Mouse (Mus musculus): ENCODE results near the gene Strip1.

Gene Strip1

DNA sequence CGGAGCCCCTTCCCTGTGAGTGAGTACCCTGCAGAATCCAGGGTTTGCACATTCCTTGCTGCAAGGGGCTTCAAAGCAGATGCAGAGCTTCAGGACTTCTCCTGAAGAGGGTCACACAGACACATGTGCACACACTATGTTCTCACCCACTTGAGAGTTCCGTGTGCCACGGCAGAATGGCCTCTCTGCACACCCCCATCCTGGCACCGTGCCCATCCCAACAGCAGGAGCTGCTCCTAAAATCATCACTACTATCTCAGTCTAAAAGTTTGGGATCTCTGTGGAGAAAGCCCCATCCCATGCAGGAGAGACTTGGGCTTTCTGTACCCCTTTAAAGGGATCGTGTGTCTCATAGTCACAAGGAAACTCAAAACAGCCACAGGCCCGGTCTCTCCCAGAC lies 45.0 kb downstream of the Strip1 start:
- DNase-seq: no peak

DNA sequence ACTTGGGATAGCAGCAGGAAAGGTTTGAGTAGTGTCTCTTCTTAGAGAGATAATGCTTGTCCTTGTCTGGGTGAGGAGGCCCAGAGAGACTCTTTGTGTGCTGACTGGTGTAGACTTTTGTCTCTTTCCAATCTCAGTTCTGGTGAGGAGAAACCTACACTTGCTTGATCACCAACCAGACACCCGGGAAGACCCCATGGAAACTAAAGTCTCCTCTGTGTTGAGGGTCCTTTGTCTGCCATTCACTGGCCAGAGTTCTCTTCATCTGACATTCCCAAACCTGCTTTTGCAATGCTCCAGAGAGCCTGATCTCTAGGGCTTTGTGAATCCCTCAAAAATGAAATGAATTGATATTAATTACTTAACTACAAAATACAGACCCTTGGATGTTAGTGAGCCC lies 47.6 kb downstream of the Strip1 start:
- DNase-seq: no peak

DNA sequence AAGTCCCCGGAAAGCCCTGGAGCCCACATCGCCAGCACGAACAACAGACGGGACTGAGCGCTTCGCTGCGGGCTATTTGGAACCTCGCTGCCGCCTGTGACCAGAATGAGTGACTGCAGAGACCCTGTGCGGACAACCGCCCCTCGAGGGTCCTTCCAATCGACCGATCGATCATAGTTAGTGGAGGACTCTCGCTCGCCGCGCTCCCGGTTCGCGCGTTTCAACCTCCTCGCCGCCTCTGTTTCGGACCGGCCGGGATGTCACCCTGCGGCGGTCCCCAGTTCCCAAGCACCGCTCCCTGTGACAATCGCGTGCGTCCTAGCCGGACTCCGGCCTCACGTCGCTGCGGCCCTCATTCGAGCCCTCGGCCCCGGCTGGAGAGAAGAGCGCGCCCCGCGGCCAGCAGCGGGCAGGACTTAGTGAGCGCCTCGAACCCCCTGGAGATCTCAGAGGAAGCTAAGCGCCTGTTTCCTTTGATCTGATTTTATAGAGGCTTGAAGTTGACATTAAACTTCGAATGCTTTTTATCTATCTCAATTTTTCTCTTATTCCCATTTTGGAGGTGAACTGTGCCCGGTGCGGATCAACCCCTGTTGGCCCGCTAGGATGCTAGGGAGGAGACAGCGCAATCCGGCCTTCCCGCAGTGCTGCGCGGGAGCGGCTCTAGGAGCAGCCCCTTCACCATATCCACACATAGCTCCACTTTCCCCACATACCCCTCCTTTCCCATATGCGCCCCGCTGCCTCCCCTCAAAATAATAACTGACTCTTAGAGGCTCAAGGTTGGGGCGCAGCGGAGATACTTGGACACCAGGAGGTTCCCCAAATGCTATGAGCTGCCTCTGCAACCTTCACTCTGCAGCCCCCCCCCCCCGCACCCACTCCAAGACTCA lies 48.4 kb downstream of the Strip1 start:
- no peak for DNase-seq

DNA sequence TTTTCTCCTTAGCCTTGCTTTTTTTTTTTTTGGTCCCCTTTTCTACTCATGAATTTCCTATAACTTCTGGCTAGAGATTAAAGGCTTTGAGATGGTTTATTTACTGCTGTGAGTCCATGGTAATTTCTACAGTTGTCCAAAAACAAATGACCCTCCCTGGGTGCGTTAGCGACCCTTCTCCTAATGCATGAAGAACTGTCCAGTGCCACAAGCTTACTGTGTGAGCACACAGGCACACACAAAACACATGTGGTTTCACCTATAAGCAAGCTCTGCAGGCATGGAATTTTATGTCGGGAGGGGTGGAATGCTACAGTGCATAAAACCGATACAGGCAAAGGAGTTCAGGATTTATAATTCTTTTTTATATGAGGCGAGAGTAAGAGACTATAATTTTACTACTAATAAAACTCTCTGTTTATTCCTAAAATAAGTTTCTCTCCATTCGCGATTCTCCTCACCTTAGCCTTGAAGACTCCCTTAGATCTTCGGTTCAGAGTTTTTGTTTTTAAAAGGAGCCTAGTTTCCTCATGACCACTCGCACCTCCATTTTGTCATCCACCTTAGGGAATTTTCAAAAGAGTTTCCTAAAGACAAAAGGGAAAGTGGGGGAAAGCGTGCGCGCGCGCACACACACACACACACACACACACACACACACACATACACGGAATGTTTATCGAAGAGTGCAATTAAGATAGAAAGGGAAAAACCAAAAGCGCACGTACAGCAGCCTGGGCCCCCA lies 49.2 kb downstream of the Strip1 start:
- DNase-seq: no peak

DNA sequence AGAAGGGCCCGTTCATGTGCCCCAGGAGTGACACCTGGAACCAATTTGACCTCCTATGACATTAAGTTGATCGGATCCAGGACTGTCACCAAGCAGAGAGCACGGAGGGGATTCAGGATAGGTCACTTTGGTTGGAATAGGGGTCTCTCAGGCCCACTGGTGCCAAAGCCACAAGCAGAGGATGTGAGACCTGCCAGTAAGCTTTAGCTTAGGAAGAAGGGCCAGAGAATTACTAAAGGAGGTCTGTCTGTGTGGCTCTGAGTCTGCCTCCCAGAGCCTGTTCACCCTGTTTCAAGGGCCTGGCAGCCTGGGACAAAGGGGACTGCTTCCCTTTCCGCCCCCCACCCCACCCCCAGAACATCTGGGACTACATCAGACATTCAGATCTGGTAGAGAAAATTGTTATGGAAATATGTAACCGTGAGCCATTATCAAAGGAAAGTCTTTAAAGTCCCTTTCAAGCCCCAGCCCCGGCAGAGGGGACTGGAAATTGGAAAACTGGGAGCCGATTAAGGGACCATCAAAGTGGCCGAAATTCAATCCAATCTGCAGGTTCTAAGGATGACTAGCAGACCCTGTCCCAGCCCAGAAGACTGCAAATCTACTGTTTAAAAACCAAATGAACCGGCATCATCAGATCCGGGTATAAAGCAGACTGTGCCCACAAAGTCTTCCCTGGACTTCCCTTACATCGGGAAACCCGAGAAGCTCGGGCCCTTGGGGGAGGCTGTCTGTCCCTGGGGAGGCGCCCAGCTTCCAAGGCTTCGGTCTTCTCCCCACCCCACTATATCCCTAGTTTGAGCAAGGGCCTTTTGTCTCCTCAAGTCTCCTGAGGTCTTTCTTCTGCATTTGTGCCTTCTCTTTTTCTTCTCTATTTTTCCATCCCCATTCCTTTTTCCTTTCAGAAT lies 50.1 kb downstream of the Strip1 start:
- no peak for DNase-seq

DNA sequence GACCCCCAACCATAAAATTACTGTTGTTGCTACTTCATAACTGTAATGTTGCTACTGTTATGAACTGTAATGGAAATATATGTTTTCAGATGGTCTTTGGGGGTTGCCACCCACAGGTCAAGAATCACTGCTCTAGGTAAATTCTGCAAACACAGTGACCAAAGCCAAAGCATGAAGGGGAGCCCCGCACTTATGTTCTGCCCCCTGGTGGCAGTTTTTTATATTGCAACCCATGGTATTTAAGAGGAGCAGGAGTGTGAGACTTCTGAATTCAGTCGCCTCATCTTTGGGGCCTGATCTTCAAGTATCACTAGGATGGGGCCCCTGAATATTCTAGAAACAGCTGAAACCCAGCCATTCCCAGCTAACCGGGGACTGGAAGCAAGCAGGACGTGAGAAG lies 52.0 kb downstream of the Strip1 start:
- DNase-seq: peak; percentile 73

DNA sequence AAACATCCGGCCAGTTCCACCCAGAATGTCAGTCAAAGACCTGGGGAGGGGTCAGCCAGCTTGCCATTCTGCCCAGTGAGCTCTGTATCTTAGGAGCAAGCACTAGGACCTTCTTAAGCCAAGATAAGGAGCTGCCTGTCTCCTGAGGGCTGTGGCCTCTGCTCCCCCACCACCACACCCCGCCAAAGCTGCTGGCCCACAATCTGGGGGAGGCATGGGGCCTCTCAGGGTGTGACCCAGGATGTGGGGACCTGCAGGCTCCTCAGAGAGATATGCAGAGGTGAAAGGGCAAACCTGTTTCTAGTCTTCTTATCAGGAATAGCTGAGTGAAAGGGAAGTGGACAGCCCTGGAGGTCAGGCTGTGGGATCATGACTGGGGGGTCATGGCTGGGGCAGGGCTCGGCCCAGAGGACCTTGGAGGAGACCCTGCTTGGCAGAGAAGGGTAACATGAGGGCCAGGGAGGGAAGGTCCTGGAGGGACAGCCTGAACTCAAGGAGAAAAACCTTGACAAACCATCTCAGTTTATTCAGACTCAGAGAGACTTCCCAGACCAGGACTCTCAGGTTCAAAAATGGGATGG lies 53.6 kb downstream of the Strip1 start:
- DNase-seq: no peak

DNA sequence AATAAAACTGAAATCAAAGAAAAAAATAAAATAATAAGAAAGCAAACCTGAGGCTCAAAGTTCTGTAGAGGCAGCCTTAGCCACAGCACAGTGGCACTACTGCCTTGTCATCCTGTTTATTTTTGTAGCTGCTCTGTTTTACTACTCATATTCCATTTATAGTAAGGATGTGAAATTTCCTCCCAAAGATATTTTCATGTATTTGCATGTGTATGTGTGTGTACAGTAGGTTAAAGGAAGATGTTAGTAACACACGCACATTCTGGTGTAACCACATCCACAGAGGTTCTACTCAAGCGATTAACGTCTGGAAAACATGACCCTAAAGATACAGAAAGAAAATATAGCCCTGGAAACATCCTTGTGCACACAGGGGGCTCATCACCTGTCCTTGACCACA lies 54.7 kb downstream of the Strip1 start:
- no peak for DNase-seq

DNA sequence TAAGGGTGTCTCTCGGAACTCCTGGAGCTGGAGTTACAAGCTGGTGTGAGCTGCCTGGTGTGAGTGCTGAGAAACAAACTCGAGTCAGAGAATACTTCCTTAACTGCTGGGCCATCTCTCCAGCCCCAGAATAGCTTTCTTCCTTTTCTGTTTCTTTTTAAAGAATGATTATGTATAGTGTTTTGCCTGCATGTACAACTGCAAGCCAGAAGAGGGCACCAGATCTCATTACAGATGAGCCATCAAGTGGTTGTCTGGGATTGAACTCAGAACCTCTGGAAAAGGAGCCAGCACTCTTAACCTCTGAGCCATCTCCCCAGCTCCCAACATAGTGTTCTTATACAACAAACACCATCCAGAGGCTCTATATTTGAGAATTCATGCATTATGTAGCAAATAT lies 60.3 kb downstream of the Strip1 start:
- DNase-seq: no peak

DNA sequence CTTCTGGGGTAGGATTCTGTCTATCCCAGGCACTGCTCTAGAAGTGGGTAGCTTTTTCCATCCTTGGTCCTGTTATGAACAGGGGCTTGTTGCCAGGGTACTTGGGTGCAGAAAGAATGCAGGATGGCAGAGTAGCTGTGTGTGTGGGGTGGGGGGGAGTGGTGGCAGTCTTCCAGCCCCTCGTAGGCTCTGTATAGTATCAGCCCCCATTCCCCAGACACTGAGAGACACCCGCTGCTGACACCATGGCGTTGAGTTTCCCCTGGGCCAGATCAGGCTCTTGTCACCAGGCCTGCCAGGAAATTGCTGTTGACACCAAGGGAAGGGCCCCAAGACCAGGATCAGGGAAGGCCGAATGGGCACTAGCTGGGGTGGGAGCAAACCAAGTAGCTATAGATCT lies 62.8 kb downstream of the Strip1 start:
- DNase-seq: no peak

DNA sequence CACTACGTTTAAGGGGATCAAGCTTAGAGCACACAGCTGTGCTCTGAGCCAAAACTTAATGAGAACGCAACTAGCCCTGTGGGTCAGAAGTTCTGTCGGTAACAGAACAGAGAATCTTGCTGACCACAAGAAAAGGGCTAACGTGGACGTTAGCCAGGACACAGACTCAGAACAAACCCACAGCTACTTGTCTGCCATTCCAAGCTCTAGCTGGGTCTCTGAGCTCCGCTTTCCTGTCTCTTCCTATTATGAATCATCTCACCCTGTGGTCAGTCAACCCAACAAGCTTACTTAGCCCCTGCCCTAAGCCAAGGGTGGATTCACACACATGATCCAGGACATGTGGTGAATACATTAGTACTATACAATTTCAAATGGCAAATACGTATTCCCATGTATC lies 63.7 kb downstream of the Strip1 start:
- no peak for DNase-seq

DNA sequence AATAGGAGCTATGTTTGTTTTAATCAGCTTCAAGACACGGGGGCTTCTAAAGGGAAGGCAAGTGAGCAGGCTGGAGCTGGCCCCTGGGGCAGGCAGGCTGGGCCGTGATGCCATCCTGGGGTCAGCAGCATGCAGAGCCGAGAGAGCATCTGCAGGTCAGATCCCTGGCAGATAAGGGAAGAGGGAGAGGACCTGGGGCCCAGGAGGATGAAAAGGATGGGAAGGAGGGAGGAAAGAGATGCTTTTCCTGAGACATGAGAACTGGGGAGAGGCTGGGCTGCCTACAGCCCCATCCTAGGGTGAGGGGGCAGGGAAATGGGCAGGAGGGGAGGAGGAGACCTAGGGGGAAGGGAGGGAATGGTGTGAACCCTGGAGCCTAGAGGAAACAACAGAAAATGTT lies 66.2 kb downstream of the Strip1 start:
- DNase-seq: no peak

DNA sequence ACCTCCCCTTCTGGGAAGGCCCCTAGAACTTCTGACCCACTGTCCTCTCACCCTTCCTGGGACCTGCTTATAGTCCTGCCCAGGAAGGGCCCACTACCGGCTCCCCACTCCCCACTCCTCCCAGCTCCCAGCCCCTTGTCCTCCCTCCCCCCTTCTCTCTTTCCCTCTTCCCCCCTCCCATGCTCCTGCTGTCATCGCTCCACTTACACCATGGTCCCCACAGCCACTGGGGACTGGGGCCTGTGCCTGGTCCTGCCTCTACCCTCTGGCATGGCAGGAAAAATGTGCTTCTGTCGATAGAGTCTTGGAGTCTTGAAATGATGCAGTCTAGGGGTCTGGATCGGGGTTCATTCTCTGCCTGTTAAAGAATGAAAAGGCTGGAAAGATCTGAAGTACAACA lies 67.6 kb downstream of the Strip1 start:
- DNase-seq: no peak

DNA sequence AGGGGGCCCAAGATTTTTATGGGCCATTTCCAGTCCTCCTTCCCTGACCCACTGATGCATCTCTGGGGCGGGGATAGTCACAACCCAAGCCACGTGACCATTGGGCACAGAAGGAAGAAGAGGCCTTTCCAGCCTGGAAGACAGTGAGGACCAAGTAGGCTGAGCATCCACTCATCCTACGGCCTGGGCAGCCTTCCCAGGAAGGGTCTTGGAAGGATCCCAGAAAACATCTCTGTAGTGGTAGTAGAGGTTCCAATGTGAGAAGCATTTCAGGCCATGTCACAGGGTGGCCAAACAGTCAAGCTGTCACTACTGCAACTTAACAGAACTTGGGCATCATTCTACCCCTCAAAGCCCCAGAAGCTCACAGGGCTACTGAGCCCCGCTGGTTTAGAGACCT lies 68.9 kb downstream of the Strip1 start:
- DNase-seq: no peak

All from right cerebral cortex, postnatal 14 days (tissue).